Mouse (Mus musculus) midbrain, embryonic 15.5 days (tissue): ENCODE measurements around the gene Olfr1022. TPM values are rescaled to one million over a fixed set of nuclear protein-coding genes. Genes with fewer than 3 reads are reported as not detected.

ENCODE experiments used
- ATAC-seq: fragments of 200-750 bp; cut with Nextera tagmentation; replicated peaks from 2 replicates; pipeline ENCODE4 v1.8.0; 2017; ENCODE audit warnings: moderate TSS enrichment
- H3K27ac ChIP-seq: fragments of 300-500 bp; sonication (generic); 2 replicates; pipeline ENCODE4 v1.5.1; 2015; ENCODE audit warnings: mild to moderate bottlenecking, inconsistent platforms
- H3K27me3 ChIP-seq: fragments of 300-500 bp; sonication (generic); replicated peaks from 2 replicates; pipeline ENCODE4 v1.6.1; 2015; ENCODE audit warnings: inconsistent platforms
- H3K36me3 ChIP-seq: fragments of 300-500 bp; sonication (generic); replicated peaks from 2 replicates; pipeline ENCODE4 v1.6.1; 2015; ENCODE audit warnings: inconsistent platforms
- H3K4me1 ChIP-seq: fragments of 300-500 bp; sonication (generic); 2 replicates; pipeline ENCODE4 v1.6.1; 2015; ENCODE audit warnings: inconsistent platforms
- H3K4me2 ChIP-seq: fragments of 300-500 bp; sonication (generic); 2 replicates; pipeline ENCODE4 v1.6.1; 2015; ENCODE audit warnings: inconsistent platforms, mild to moderate bottlenecking, moderate library complexity
- H3K4me3 ChIP-seq: fragments of 300-500 bp; sonication (generic); 2 replicates; pipeline ENCODE4 v1.5.1; 2015; ENCODE audit warnings: mild to moderate bottlenecking, inconsistent platforms
- H3K9ac ChIP-seq: fragments of 300-500 bp; sonication (generic); 2 replicates; pipeline ENCODE4 v1.6.1; 2015; ENCODE audit warnings: mild to moderate bottlenecking, inconsistent platforms
- H3K9me3 ChIP-seq: fragments of 300-500 bp; sonication (generic); 2 replicates; pipeline ENCODE4 v1.6.1; 2016; ENCODE audit warnings: inconsistent platforms
- WGBS: fragments of 180-500 bp; shearing (Covaris S2); methylation state at CpG from one replicate; pipeline ENCODE4 v1.1.7; 2015; ENCODE audit warnings: mixed read lengths; 5-methylcytosine and 5-hydroxymethylcytosine counted together
- polyA plus RNA-seq: library from polyadenylated mRNA; unstranded; fragments of >200 nt; fragmentation: Nextera tagmentation; extraction: Ambion mirVana; gene quantifications from 2 replicates; pipeline ENCODE4 v1.2.1, GENCODE M21; 2015

Gene Olfr1022
- polyA plus RNA-seq: not detected in 2 replicates

GRCm38 (mm10) chr2:85868294-85868693, at the start of gene Olfr1022:
TSS of gene Olfr1022 (plus strand) at chr2:85868594.
- Histone ChIP-seq H3K4me2 (no peak within 1 kb of the TSS), H3K4me3 (no peak within 1 kb of the TSS), H3K4me1 (no peaks in the 10 kb centered on the region), H3K9ac (no peak within 1 kb of the TSS), H3K36me3 (no peaks in the 10 kb centered on the region), H3K27me3 (no peaks in the 10 kb centered on the region), H3K27ac (no peak within 1 kb of the TSS), H3K9me3 (no peaks in the 10 kb centered on the region)
- 70% methylated on average over 2 of the region's 2 CpGs for WGBS
- no peak for ATAC-seq

DNA sequence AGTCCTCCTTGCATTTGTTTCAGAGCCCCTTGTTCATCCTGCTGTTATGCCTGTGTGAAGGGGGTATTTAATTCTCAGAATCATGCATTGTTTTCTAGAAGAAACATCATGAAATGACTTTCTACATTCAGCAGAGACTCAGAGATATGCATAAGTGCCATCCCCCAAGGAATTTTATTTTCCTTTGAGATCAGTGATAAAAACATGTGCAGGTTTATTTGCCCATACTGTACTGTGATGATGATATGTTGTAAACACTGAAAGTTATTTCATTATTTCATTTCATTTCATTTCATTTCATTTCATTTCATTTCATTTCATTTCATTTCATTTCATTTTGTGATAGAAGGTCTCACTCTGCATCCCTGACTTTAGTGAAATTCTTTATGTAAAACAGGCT, 23.0 kb upstream of the Olfr1022 start, which contains the start of gene Olfr1019:
Gene Olfr1019, minus strand, starts transcription at position 101 of the 400 bp plus-strand sequence.
- H3K9ac ChIP-seq: no peak within 1 kb of the TSS
- ATAC-seq: no peak

GRCm38 (mm10) chr2:85846730-85847129, 21.7 kb upstream of the Olfr1022 start, which contains the start of gene Olfr1020:
TSS of gene Olfr1020 (plus strand) at chr2:85847030.
- no peak within 1 kb of the TSS for H3K9ac ChIP-seq
- no peak within 1 kb of the TSS for H3K27ac ChIP-seq
- H3K4me2 ChIP-seq: no peak within 1 kb of the TSS
- no peaks in the 10 kb centered on the region for H3K4me1 ChIP-seq
- ATAC-seq: no peak
- no peaks in the 10 kb centered on the region for H3K9me3 ChIP-seq
- H3K4me3 ChIP-seq: no peak within 1 kb of the TSS
- WGBS: 78% methylated on average over 1 of the region's 1 CpGs
- no peaks in the 10 kb centered on the region for H3K36me3 ChIP-seq
- H3K27me3 ChIP-seq: no peaks in the 10 kb centered on the region

More for the DNA sequence above, 23.0 kb upstream of the Olfr1022 start, which contains the start of gene Olfr1019:
- Histone ChIP-seq H3K36me3 (no peaks in the 10 kb centered on the region), H3K27ac (no peak within 1 kb of the TSS), H3K27me3 (no peaks in the 10 kb centered on the region), H3K4me3 (no peak within 1 kb of the TSS), H3K4me2 (no peak within 1 kb of the TSS), H3K4me1 (no peaks in the 10 kb centered on the region), H3K9me3 (no peaks in the 10 kb centered on the region)

- Histone ChIP-seq H3K9ac (no peak within 1 kb of the TSS), H3K9me3 (no peaks in the 10 kb centered on the region), H3K27me3 (no peaks in the 10 kb centered on the region), H3K4me2 (no peak within 1 kb of the TSS), H3K4me3 (no peak within 1 kb of the TSS), H3K36me3 (no peaks in the 10 kb centered on the region), H3K4me1 (no peaks in the 10 kb centered on the region), H3K27ac (no peak within 1 kb of the TSS)
- 78% methylated on average over 2 of the region's 2 CpGs for WGBS
- no peak for ATAC-seq
Observed at GRCm38 (mm10) chr2:85885340-85885739, 16.9 kb downstream of the Olfr1022 start, which contains the start of gene Olfr1023. TSS of gene Olfr1023 (plus strand) at chr2:85885640.

DNA sequence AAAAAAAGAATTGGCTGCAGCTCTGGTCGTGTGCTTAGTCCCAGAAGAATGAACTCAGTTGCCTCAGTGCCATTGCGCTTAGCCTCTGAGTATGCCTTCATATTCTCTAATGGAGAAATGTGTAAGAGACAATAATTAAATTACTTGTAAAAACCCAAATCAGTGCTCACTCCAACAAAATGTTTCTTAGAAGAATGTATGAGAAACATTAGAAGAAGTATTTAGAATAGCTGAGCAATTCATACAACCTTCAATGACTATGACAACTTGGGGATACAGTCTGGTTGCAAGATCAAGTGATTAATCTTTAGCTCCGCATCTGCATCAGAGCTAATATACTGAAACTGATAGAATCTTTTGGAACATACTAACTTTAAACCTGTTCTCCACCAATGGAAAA, 36.6 kb downstream of the Olfr1022 start, which contains the start of gene Olfr1024:
Gene Olfr1024, minus strand, starts transcription at position 101 of the 400 bp plus-strand sequence.
- ATAC-seq: no peak
- no peak within 1 kb of the TSS for H3K4me2 ChIP-seq
- H3K9ac ChIP-seq: no peak within 1 kb of the TSS
- H3K27me3 ChIP-seq: no peaks in the 10 kb centered on the region
- WGBS: 90% methylated on average over 3 of the region's 3 CpGs
- H3K9me3 ChIP-seq: no peaks in the 10 kb centered on the region
- H3K36me3 ChIP-seq: no peaks in the 10 kb centered on the region
- H3K4me1 ChIP-seq: no peaks in the 10 kb centered on the region
- no peak within 1 kb of the TSS for H3K27ac ChIP-seq
- H3K4me3 ChIP-seq: no peak within 1 kb of the TSS

DNA sequence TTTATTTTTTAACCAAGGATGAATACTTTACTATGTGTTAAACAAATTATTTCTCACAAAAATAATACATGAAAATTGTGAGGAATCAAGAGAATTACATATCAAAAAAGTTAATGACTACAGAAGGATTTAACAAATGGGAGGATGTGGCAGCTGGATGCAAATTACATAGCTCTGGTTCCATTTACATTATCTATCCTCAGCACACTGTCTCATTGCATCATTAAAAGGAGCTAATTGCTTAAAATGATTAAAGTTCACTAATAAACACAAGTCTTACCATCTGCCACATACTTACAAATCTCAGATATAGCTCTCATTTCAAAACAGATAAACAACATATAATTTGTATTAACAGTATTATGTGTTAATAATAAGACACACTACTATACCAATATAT, 44.8 kb downstream of the Olfr1022 start:
- ATAC-seq: no peak
- no peak overlapping the region for H3K4me3 ChIP-seq
- no peaks in the 10 kb centered on the region for H3K36me3 ChIP-seq
- H3K4me1 ChIP-seq: no peaks in the 10 kb centered on the region
- no peaks in the 10 kb centered on the region for H3K27me3 ChIP-seq
- H3K9ac ChIP-seq: no peak overlapping the region
- no peak overlapping the region for H3K27ac ChIP-seq
- no peaks in the 10 kb centered on the region for H3K9me3 ChIP-seq
- no peak overlapping the region for H3K4me2 ChIP-seq

DNA sequence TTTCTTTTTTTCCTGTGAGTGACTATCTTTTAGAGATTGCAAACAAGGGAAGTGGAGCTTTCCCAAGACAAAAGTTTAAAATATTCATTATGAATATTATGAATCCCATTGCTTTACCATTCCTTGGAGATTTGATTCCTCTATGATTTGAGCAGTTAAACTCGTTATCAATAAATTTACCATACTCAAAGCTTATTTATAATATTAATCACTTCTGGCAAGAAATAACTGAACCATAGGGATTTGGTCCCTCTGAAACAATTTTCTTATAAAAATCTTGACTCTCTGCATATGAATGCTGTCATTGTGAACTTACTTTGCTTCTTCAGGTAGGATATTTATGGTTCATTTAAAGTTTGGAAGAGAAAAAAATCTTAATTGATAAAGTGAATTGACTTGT, 46.5 kb downstream of the Olfr1022 start, which contains the start of gene Olfr1025-ps1:
Gene Olfr1025-ps1, plus strand, starts transcription at position 301 of the 400 bp plus-strand sequence.
- 53% methylated on average over 1 of the region's 1 CpGs for WGBS
- no peaks in the 10 kb centered on the region for H3K36me3 ChIP-seq
- no peak within 1 kb of the TSS for H3K4me3 ChIP-seq
- H3K4me2 ChIP-seq: no peak within 1 kb of the TSS
- no peaks in the 10 kb centered on the region for H3K4me1 ChIP-seq
- H3K27me3 ChIP-seq: no peaks in the 10 kb centered on the region
- H3K9ac ChIP-seq: no peak within 1 kb of the TSS
- no peak for ATAC-seq
- no peaks in the 10 kb centered on the region for H3K9me3 ChIP-seq
- no peak within 1 kb of the TSS for H3K27ac ChIP-seq

Other genes starting within 250 kb of the Olfr1022 start
- gene Olfr1002, start 217.9 kb upstream of the Olfr1022 start, polyA plus RNA-seq: not detected in 2 replicates
- gene Olfr154, start 204.1 kb upstream of the Olfr1022 start, polyA plus RNA-seq: not detected in 2 replicates
- not detected in 2 replicates for gene Olfr1006, start 189.8 kb upstream of the Olfr1022 start, polyA plus RNA-seq
- gene Olfr1008, start 179.2 kb upstream of the Olfr1022 start, polyA plus RNA-seq: not detected in 2 replicates
- gene Olfr1009, start 153.2 kb upstream of the Olfr1022 start, polyA plus RNA-seq: not detected in 2 replicates
- gene Olfr1012, start 105.8 kb upstream of the Olfr1022 start, polyA plus RNA-seq: not detected in 2 replicates
- not detected in 2 replicates for gene Olfr1013, start 101.5 kb upstream of the Olfr1022 start, polyA plus RNA-seq
- gene Olfr1014, start 95.9 kb upstream of the Olfr1022 start, polyA plus RNA-seq: not detected in 2 replicates
- gene Olfr1015, start 86.6 kb upstream of the Olfr1022 start, polyA plus RNA-seq: not detected in 2 replicates
- gene Olfr1016, start 66.0 kb upstream of the Olfr1022 start, polyA plus RNA-seq: not detected in 2 replicates
- not detected in 2 replicates for gene Olfr1018, start 50.1 kb upstream of the Olfr1022 start, polyA plus RNA-seq
- gene Olfr1019, start 23.1 kb upstream of the Olfr1022 start, polyA plus RNA-seq: not detected in 2 replicates
- not detected in 2 replicates for gene Olfr1020, start 21.6 kb upstream of the Olfr1022 start, polyA plus RNA-seq
- not detected in 2 replicates for gene Olfr1023, start 17.0 kb downstream of the Olfr1022 start, polyA plus RNA-seq
- not detected in 2 replicates for gene Olfr1024, start 36.5 kb downstream of the Olfr1022 start, polyA plus RNA-seq
- not detected in 2 replicates for gene Olfr1025-ps1, start 46.6 kb downstream of the Olfr1022 start, polyA plus RNA-seq
- not detected in 2 replicates for gene Olfr1026, start 53.0 kb downstream of the Olfr1022 start, polyA plus RNA-seq
- gene Olfr1028, start 81.8 kb downstream of the Olfr1022 start, polyA plus RNA-seq: not detected in 2 replicates
- gene Olfr1029, start 105.3 kb downstream of the Olfr1022 start, polyA plus RNA-seq: not detected in 2 replicates
- gene Olfr1030, start 110.7 kb downstream of the Olfr1022 start, polyA plus RNA-seq: not detected in 2 replicates
- gene Olfr1031, start 121.7 kb downstream of the Olfr1022 start, polyA plus RNA-seq: not detected in 2 replicates
- not detected in 2 replicates for gene Olfr1032, start 136.9 kb downstream of the Olfr1022 start, polyA plus RNA-seq
- not detected in 2 replicates for gene Olfr1033, start 152.0 kb downstream of the Olfr1022 start, polyA plus RNA-seq
- gene Olfr1034, start 177.3 kb downstream of the Olfr1022 start, polyA plus RNA-seq: not detected in 2 replicates
- not detected in 2 replicates for gene Olfr1036, start 205.4 kb downstream of the Olfr1022 start, polyA plus RNA-seq
- not detected in 2 replicates for gene Olfr1037, start 218.8 kb downstream of the Olfr1022 start, polyA plus RNA-seq